Mouse (Mus musculus) liver (tissue): ENCODE measurements around the gene Spdef.

Experiments used
- DNase-seq: peaks from one replicate; pipeline ENCODE4 v3.0.0-alpha.2; 2020; ENCODE audit warnings: mixed read lengths

Gene Spdef

DNA sequence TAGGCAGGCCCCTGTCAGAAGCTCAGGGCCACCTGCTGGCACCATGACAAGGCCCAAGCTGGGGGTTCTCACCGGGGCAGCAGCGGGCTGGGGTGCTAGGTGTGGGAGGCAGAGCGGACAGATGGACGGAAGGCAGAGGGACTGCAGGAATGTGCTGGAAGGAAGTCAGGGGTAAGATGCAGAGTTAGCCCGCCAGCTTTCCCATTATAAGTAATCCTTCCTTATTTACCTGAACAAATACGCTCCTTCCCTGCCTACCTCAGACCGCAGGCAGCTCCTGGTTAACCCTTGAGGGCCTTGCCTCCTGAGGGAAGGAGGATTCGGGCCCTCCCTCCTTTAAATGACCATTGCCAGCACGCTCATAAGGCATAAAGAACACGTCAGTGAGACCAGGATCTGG is at the start of gene Spdef:
Gene Spdef, minus strand, starts transcription at position 186 of the 400 bp plus-strand sequence.
- no peak for DNase-seq

DNA sequence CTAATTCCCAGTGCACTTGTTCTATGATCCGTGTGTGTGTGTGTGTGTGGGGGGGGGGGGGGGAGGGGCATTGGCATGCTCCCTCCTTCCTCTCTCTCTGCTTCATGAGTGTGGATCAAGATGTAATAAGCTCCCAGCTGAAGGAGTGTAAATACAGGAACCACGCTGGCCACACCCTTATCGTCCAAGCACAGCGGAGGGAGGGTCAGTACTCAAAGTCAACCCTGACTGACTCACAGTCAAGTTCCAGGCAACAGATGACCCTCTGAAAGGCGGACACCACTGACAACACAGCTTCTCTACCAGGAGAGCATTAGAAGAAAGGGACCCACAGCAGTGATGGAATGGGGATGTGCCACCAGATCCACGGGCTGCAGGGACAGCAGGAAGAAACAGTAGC is 49.1 kb upstream of the Spdef start:
- peak; percentile 86 for DNase-seq

DNA sequence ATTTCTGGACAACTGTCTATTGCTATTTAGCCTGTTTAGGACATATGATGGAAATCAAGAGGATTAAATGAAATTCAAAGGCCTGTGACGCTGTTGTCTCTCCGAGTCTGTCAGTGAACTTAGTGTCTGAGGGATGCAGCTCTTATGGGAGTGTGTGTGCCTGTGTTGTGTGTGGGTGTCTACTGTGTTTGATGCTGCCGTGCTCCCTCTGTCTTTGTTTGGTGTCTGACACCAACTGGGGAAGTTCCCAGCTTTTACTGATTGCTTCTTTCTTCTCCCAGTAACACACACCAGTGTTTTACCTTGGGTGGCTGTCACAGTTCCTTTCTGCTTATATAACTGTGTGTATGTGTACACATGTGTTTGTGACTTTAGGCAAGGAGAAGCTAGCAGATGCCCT is 45.4 kb upstream of the Spdef start:
- DNase-seq, result no peak

DNA sequence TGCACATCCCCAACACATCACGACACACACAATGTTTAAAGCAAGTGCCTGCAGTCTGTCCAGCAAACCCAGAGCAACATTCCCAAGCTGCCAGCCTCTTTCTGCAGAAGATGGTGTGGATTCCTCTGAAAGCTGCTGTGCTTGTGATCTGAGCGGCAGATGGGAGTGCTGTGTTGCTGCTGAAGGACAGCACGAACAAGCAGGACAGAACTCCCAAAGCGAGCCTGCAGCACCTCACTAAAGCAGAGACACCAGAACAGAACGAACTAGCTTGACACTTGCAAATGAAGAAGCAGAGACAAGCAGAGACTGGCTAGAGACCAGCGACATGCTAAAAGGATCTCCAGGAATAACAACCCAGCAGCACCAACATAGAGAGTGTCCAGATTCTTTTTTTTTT is 42.9 kb upstream of the Spdef start:
- no peak for DNase-seq

DNA sequence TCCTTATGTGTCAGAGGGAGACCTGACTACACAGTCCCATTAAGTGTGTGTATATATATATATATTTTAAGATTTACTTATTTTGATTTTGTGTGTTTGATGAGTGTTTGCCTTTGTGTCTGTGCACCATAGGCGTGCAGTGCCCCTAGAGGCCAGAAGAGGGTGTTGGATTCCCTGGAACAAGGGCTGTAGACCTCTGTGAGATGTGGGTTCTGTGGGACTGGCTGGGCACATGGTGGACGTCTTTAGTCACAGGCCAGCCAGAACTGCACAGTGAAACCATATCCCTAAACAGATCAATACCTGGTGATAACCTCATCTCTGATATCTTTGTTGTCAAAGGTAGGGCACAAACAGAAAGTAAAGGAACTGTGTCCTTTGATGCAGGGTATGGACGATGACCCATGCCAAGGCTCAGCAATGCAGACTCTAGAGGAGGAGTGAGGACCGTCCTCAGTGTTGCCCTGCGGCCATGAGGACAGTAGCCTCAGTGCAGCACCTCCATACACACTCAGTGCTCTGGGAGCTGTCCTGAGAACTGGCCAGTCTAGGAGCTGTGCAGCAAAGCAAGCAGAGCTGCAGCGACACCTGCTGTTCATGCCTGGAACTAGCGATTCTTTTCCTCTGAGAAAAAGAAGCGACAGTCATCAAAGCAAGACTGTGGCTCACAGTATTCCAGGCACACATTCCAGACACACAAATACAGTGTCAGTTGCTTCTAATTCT is 40.2 kb upstream of the Spdef start:
- peak; percentile 79 for DNase-seq

DNA sequence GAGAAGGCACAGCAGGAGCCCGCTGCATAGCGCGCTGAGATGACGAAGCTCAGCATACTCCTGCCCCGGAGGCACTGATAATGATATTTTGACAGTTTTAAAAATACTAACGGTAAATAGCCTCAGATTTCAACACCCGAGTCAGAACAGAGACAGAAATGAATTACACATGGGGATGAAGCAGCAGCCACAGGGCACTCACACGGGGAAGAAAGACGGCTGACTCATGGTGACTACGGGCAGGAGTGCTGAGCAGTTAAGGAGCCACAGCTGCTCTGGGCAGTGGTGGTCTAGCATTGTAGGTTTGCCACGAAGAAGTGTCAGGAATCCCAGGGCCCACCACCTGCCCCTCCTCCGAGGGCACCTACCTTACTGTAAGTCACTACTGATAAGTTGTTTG is 38.8 kb upstream of the Spdef start:
- no peak for DNase-seq

DNA sequence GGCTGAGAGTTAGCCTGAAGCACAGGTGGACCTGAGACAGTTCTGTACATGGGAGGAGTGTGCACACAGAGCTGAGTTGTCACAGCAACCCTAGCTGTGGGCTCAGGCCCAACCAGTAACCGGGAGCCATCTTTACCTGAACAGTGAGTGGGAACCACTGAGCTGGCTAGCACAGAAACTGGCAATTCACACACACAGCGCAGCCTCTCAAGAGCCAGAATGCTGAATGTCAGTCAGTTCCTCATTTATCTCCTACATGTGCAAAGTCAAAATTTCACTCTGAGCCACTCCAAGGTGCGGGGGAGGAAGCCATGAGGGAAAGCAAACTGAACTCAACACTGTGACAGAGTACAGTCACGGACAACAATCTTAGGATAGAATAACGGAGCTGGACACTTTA is 38.4 kb upstream of the Spdef start:
- DNase-seq, result no peak

DNA sequence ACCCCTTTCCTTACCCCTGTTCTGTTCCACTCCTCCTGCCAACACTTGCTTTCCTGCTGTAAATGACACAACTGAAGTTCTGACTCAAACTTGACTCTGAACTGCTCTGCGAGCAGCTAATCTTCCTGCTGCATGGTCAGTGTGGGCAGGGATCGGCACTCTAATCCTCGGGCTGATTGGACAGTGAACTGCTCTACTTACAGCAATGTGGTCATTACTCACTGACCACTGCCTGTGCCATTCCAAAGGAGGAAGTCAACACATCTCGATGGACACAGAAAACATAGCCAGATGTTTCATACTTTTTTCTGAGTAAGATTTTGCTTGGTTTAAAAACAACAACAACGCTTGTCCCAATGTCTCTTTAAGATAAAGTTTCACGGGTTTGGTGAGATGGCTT is 36.3 kb upstream of the Spdef start:
- DNase-seq, result no peak

DNA sequence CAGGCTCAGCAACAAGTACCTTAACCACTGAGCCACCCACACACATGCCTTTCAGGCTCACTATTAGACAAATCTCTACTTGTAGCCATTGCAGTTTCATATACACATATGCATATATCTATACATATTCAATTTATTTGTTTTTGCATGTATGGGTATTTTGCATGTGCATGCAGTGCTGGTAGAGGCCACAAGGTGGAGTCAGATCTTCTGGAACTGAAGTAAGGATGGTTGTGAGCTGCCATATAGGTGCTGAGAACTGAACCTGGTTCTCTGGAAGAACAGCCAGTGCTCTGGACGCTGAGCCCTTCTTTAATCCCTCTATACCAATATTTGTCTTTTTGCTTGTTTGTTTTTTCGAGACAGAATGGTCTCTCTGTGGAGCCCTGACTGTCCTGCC is 35.7 kb upstream of the Spdef start:
- DNase-seq, result no peak

DNA sequence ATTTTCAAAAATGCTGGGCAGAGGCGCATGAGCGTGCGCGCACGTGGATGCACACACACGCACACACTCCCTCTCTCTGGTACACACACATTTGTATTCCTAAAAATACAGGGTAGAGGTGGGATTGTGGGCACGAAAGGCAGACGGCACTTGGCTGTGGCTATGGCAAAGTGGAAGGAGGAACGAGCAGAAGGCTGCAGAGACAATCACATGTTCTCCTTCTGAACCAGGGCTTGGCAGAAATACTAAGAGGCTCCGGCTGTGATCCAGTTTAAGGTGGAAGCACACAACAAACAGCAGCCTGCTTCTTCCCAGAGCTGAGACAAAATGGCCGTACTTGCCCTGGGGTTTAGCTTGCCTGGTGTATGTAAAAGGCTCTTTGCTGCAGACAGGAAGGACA is 34.1 kb upstream of the Spdef start:
- DNase-seq, result no peak

DNA sequence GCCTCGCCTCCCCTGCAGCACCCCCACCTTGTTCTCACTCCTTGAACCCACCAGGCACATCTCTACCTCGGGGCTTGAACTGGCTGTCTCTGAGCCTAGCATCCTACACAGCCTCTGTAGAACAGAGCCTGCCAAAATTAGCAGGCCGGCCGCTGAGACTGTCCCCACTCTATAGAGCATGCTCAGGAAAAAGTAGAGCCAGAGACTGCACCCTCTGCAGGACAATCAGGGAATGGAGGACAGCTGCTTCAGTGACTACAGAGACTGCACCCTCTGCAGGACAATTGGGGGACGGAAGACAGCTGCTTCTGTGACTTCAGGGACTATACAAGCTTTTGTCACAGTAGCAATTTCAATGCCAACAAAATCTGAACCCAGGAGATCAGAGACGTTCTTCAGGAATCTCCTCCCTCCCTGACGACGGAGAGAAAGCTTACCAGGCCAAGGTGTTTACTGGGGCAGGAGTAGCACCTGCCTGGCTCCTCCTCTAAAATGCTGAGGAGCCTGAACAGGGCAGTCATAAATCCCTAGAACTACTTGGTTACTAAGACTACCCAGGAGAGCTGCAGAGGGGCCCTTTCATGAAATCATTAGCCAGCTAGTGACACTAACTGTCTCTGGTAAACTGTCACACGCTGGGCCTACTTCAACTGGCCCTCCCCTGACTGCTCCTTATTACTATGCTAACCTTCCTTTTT is 33.0 kb upstream of the Spdef start:
- peak; percentile 57 for DNase-seq

DNA sequence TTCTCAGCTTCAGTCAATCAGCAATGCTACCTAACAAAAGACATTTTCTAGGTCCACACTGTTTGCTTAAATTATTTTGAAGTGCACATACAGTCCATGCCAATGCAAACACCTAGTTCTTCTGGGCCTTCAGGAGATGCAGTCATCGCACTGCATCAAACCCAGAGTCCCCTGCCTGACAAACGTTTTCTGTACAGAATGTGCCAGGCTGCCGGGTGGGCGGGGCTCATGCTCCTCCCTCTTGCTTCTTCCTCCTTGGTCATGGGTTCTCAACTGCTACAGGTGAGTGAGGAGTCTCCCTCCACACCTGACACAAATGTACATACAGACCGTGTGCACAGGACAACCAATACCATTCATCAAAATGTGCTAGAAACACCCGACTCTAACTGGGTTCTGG is 31.4 kb upstream of the Spdef start:
- DNase-seq, result no peak

DNA sequence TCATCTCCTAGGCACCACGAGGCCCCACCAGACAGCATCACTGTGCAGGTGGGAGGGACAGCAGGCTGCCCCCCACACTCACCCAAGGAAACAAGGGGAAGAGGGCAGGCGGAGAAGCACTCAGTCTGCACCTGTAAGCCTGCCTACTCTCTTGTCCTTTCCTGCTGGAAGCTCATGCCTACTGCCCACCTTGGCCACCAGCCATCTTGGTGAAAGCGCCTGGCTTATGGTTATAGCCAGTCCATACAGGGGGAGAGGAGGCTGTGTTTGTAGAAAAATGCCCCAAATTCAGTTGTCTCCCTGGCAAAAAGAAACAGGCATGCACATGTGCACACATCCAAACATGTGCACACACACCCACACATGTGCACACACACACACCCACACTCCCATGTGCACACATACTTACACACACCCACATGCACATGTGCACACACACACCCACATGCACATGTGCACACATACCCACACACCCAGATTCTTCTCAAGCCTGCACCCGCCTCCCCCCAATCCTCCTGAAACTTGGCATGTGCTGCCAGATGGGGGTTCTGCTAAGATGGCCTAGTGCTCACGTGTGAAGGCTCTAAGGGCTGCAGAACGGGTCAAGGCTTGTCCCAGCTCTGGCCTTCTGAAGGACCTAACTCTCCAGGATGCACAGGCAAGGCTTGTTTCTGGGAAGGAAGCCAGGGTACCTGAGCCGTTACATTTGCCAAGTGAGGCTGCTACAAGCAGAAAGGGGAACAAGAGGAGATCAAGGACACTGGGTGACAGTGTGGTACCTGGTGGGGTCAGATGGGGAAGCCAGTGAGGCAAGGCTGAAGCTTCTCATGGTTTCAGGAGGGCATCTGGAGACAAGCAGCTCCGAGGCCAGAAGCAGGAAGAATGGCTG is 22.8 kb upstream of the Spdef start:
- DNase-seq, result no peak

DNA sequence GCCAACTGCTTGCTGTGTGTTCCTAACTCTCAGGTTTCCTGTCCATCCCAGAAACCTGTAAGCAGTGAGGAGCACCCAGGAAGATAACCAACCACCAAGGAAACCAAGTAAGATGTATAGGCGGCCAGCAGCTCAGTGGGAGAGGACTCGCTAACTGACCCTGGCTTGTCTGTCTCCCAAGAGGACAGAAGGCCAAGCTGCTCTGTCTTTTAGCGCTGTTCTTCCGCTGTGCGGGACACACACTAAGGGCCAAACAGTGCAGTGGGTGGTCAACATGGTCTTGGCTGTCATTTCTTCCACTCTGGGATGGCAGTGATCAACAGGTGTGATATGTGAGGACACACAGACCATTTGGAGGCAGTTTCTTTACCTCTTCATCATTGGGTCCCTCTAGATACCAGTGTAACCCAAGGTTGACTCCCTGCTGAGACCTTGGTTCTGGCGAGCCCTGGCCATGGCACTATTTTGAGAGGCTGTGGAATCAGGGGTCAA is 21.7 kb upstream of the Spdef start:
- DNase-seq, result no peak

DNA sequence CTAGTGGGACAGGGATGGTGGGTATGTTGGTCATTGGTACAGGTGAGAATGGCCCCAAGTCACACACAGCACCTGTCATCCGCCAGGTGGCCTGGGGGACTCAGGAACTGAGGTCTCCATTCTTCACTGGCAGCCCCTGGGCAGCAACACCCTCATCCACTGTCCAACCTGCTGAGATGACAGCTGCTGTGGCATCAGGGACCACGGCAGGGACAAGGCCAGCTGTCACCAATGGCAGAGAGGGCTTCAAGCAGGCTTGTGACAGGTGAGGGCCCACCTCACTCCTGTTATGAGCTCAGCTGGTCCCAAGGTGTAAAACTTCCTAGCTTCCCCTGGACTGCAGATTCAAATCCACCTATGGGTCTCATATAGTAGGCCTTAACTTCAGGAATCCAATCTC is 19.4 kb upstream of the Spdef start:
- no peak for DNase-seq

DNA sequence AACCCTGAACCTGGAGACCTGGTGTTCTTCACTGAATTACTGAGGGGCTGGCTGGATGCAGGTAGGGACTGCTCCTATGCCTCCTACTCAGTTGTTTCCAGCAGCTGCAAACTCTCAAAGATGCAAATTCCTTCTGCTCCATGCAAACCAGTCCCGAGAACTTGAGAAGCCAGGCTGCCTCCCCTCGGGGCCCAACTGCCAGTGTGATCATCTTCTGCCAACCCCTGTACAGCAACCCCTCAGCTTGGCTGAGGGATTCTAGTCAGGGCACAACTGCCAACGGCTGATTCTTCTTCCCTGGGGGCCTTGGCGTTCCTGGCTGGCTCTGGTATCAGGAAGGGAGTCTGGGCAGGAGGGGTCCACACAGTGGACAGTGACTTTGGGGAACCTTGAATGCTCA is 17.7 kb upstream of the Spdef start:
- DNase-seq, result no peak

DNA sequence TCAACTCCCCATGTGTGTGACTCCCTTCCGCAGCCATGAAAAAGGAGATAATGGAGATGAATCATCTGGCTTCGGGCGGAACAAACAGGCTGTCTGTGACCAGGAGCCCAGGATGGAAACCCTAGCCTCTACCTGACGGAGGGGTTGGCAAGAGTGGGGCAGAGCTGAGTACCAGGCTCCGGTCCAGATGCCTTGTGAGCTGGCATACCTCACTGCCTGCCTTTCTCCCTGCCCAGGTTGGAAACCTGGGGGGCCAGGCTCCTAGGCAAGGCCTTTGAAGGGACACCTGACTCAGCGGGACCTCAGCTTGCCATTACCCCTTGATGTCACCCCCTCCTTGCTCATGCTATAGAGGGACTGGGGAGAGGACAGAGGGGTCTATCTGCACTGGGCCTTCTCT is 12.2 kb upstream of the Spdef start:
- DNase-seq, result no peak

DNA sequence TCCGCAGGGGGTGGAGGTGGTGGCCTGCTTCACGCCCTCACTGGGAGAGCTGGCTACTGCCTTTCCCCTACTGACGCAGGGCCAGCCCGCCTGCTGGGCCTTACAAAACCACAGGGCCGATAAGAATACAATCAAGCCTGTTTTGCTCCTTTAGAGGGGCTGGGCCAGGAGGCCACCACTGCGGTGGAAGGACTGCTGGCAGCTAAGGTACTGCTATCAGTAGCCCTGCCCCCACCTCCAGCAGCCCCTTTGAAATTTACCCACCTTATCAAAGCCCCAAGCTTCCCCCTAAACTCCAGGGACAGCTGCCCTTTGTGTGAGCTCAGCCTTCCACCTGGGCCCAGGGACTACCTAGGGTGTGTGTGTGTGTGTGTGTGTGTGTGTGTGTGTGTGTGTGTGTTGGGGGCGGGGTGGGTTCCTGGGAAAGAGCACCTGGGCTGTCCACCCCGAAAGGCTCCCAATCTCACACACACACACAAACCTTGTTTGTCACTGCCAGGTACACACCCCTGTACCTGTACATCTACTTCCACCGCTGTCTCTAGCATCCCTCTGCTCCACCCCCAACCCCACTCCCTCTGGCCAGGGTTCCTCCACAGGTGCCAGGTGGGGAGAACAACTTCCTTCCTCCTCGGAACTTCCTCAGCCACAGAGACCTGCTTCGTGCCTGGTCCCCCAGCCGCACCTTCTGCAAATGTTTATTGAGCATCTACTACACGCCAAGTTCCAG is 5.8 kb upstream of the Spdef start:
- peak; percentile 51 for DNase-seq

DNA sequence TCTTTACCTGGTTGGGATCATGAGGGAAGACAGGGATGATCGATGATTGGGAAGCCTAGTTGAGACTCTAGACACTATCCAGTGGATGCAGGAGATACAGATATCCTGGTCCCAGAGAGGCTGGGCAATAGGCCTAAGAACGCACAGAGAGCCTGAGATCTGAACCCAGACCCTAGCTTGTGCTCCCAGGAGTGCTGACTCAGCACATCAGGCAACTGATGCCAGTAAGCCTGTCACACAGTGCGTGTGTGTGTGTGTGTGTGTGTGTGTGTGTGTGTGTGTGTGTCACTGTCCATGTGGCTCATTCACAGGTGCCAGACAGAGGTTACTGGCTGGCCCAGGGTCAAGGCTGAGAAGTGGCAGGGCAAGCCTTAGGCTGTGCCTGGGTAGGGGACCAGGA is 3.9 kb upstream of the Spdef start:
- DNase-seq, result no peak

DNA sequence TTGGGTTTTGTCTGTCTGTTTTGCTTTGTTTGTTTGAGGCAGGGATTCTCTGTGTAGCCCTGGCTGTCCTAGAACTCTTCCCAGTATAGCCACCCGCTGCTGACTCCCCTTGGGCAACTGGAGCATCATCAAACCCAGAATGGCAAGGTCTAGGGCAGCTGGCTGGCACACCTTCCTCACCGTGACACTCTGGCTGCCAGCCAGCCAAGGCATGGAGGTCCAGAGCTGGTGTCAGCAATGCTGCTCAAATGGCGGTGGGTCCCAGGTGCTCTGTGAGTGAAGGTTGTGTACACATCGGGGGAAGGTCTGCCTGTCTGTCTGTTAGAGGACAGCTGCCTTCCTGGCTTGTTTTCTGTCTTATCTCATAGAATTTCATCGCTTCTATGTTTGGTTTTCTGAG is 3.4 kb upstream of the Spdef start:
- no peak for DNase-seq

DNA sequence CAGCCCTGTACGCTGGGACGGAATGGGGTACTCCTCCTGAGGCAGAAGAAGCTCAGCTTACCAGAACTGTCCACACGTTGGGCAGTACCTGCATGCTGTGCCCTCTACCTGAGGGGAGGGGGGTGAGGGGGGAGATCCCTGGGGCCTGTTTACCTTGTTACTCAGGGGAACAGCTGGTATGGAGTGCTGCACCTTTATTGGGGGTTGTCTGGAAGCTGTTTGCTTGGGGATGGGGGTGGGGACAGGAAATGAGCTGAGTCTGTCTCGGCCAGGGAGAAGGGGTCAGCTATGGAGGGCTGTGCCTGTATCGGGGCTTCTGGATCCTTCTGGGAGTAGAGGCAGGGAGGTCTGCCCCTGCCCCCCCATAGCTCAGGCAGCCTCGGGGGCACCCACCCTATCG is 2.2 kb downstream of the Spdef start:
- DNase-seq, result no peak

DNA sequence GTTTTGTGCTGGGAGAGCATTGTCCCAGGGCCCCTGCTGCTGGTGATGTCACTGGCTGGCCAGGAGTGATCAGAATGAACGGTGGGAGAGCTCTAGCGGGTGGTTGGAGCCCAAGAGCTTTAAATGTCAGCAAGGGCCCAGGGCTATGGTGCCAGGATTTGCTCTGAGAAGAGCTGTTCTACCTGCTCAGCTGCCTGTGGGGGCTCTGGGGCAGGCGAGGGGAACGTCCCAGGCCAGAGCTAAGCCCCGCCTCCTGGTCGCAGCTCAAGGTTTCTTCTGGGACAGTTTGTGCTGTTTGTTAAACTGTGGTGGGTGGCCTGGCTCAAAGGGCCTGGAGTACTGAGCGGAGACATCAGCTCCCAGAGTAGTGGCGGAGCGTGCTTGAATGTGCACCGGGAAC is 3.3 kb downstream of the Spdef start:
- DNase-seq, result no peak

DNA sequence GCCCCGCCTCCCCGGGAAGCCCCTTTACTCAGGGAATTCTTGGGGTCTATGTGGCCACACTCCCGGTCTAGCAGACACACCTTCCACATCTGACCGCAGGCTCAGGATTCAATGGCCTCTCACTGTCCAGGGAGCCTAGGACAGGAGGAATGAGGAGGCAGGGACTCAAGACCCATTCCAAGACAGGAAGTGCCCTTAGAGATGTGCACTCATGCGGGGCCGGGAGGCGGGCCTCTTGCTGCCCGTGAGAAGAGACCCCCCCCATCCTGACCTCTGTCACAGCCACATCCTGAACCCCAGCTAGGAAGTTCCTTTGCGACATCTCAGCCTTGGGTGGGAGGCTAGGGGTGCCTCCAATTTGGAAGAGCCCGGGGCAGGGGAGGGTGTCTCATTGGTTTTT is 3.7 kb downstream of the Spdef start:
- no peak for DNase-seq
